Mouse (Mus musculus): ENCODE results near the gene Shisal1.

DNA sequence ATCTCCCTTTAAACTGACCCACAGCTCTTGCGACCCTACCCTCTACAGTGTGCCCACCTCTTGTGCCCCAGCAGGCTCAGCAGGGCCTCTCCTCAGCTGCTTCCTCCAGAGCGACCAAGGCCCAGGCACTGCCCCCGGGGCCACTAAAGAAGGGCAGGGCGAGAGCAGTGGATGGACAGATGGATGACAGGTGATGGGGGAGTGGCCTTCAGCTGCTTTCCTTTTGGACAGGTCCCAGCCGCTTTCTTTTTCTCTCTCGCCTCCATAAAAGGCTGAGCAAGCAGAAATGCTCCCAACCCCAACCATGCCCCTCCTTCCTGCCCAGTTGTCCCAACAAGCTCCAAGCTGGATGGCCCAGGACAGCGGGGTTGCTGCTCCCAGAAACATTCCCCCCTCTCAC lies 2.7 kb downstream of the Shisal1 start:
- TF ChIP-seq EP300 (IDR thresholded peaks at IDR 0.05; ENCODE audit: low read depth), result no peak
- TF ChIP-seq CTCF (IDR thresholded peaks at IDR 0.05; ENCODE audit: low read depth), result no peak

Data from heart, postnatal 0 days (tissue).